Mouse (Mus musculus): Measurements from ENCODE around the gene Stxbp2.

Gene Stxbp2

DNA sequence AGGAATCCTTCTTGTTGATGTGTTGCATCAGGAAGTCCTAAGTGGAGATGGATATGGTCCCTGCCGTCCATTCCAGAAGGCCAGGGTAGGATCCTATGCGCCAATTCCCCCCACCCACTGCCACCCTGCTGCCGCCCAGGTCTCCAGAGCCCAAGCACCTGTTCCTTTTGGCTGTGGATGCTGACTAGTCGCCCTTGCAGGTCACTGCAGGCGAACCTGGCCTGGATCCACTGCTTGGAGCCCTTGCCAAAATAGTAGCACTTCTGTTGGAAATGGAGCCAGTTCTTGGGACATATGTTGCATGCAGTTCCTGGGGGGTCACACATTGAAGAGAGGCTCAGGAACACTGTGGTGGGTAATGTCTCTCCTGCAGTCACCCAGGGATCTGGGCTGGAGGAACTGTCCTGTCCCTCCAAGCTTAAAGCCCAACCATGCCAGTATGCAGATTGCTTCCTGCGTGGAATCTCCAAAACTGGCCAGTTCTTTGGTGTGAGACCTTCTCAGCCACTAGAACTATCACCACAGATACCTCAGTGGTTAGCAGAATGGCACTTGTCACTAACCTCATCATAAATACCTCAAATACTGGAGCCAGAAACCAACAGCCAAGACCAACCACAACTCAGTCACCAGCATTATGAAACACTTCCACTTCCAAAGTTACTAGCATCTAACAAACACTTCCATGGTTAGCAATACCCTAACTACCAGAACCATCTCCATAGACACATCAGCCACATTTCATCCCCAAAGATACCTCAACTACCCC lies 52.8 kb downstream of the Stxbp2 start:
- DNase-seq = no peak

DNA sequence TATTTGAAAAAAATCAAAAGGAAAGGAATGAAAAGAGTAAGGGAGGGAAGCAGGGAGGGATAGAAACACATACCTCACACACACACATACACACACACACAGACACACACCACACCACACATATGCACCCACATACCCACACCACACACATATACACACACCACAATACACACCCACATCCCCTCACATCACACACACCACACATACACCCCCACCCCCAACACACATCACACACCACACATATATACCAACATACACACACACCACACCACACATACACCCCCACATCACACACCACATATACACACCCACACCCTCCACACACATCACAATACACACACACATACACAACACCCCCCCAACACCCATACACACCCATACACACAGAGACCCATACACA lies 53.8 kb downstream of the Stxbp2 start:
- DNase-seq = no peak

DNA sequence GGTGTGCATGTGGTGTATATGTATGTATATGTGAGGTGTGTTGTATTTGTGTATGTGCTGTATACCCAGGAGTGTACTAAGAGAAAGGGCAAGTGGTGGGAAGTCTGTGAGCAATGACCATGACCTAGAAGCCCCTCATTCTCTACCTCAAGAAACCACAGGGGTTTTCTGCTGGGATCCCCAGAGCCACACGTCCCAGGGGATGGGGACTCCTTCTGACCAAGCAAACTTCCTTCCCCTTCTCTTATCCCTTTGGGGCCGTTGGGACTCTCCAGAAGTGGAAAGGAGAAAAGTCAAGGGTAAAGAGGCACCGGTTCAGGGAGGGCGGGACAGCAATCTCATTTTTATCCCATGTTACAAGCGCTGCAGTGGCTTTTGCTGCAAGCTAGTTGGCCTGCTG lies 54.7 kb downstream of the Stxbp2 start:
- no peak for DNase-seq

DNA sequence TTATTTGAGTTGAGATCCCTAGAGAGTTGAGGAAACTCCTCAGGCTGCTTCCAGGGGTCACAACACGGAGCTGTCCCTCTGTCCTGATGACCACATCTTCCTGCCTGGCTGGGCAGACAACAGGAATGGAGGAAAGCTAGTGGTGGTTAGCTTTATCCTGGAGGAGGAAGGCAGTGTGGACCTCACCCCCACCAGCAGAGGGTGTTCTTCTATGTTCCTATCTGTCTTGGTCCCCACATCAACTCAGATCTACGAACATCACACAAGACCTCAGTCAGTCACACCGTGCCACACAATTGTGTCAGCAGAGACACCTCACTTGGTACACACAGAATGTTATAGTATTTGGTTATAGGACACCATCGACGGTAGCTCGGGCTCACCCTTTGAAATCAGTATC lies 56.8 kb downstream of the Stxbp2 start:
- DNase-seq = no peak

DNA sequence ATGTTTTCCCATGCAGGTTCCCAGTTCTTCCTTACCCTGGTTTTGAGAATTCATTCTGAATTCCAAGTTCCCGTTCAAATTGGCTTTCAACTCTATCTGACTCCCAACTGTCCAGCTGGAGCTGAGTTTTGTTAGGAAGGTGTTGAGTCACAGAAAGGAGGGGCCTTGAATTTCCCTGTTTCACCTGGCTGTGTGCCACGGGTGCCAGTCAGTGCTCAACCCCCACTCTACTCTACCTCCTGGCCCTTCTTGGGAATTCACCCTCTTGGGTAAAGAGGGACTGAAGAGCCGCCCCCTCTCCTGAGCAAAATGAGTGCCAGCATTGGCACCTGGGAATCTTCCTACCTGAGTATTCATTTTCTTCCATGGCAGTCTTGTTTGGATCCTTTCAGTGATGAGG lies 60.0 kb downstream of the Stxbp2 start:
- DNase-seq = no peak

Measured in kidney, adult 18-20 months (tissue).